Mouse (Mus musculus): ENCODE data around the gene Adamtsl3. TPM values are rescaled to one million over a fixed set of nuclear protein-coding genes. Genes with fewer than 3 reads are reported as not detected.
"Not testable (repeated sequence)": the region's sequence is repeated elsewhere in the genome, so short reads cannot be mapped to it uniquely, and the experiment has no call there.

The Adamtsl3 gene
- polyA plus RNA-seq, 1 experiment: not detected

GRCm38 (mm10) chr7:82405466-82406045, 70.1 kb downstream of the Adamtsl3 start:
- no peak for TF ChIP-seq POLR2A (IDR thresholded peaks at IDR 0.05; ENCODE audit: borderline replicate concordance, low read depth, low read length)
- no peak for TF ChIP-seq CTCF (IDR thresholded peaks at IDR 0.05; ENCODE audit: low read depth, low read length)
- Histone ChIP-seq H3K4me1 (ENCODE audit: control insufficient read depth, insufficient read depth, low read length) (no peaks in the 10 kb centered on the region), H3K4me3 (ENCODE audit: insufficient read depth, low read length) (no peak overlapping the region), H3K27ac (ENCODE audit: insufficient read depth, low read depth, low read length) (no peak overlapping the region)

GRCm38 (mm10) chr7:82410966-82411365, 75.5 kb downstream of the Adamtsl3 start:
- Histone ChIP-seq H3K27ac (ENCODE audit: insufficient read depth, low read depth, low read length) (no peak overlapping the region), H3K4me3 (ENCODE audit: insufficient read depth, low read length) (no peak overlapping the region), H3K4me1 (ENCODE audit: control insufficient read depth, insufficient read depth, low read length) (no peaks in the 10 kb centered on the region)
- TF ChIP-seq CTCF (IDR thresholded peaks at IDR 0.05; ENCODE audit: low read depth, low read length) (no peak), POLR2A (IDR thresholded peaks at IDR 0.05; ENCODE audit: borderline replicate concordance, low read depth, low read length) (no peak)

GRCm38 (mm10) chr7:82416653-82417052, 81.2 kb downstream of the Adamtsl3 start:
- no peak overlapping the region for H3K4me3 ChIP-seq (ENCODE audit: insufficient read depth, low read length)
- TF ChIP-seq POLR2A (IDR thresholded peaks at IDR 0.05; ENCODE audit: borderline replicate concordance, low read depth, low read length) (no peak), CTCF (IDR thresholded peaks at IDR 0.05; ENCODE audit: low read depth, low read length) (no peak)
- H3K4me1 ChIP-seq (ENCODE audit: control insufficient read depth, insufficient read depth, low read length): no peaks in the 10 kb centered on the region
- no peak overlapping the region for H3K27ac ChIP-seq (ENCODE audit: insufficient read depth, low read depth, low read length)

GRCm38 (mm10) chr7:82417053-82417452, 81.6 kb downstream of the Adamtsl3 start:
- TF ChIP-seq CTCF (IDR thresholded peaks at IDR 0.05; ENCODE audit: low read depth, low read length) (no peak), POLR2A (IDR thresholded peaks at IDR 0.05; ENCODE audit: borderline replicate concordance, low read depth, low read length) (no peak)
- Histone ChIP-seq H3K4me1 (ENCODE audit: control insufficient read depth, insufficient read depth, low read length) (no peaks in the 10 kb centered on the region), H3K27ac (ENCODE audit: insufficient read depth, low read depth, low read length) (no peak overlapping the region), H3K4me3 (ENCODE audit: insufficient read depth, low read length) (no peak overlapping the region)

GRCm38 (mm10) chr7:82420329-82421052, 85.0 kb downstream of the Adamtsl3 start:
- not testable (repeated sequence) for H3K27ac ChIP-seq (ENCODE audit: insufficient read depth, low read depth, low read length); H3K4me1 ChIP-seq (ENCODE audit: control insufficient read depth, insufficient read depth, low read length); H3K4me3 ChIP-seq (ENCODE audit: insufficient read depth, low read length)

- Histone ChIP-seq H3K4me1 (ENCODE audit: control insufficient read depth, insufficient read depth, low read length) (no peaks in the 10 kb centered on the region), H3K27ac (ENCODE audit: insufficient read depth, low read depth, low read length) (no peak overlapping the region), H3K4me3 (ENCODE audit: insufficient read depth, low read length) (no peak overlapping the region)
- TF ChIP-seq POLR2A (IDR thresholded peaks at IDR 0.05; ENCODE audit: borderline replicate concordance, low read depth, low read length) (no peak), CTCF (IDR thresholded peaks at IDR 0.05; ENCODE audit: low read depth, low read length) (no peak)
Measured at GRCm38 (mm10) chr7:82422561-82422960, 87.1 kb downstream of the Adamtsl3 start.

- Histone ChIP-seq H3K4me3 (ENCODE audit: insufficient read depth, low read length) (no peak overlapping the region), H3K4me1 (ENCODE audit: control insufficient read depth, insufficient read depth, low read length) (no peaks in the 10 kb centered on the region), H3K27ac (ENCODE audit: insufficient read depth, low read depth, low read length) (no peak overlapping the region)
- no peak for TF ChIP-seq POLR2A (IDR thresholded peaks at IDR 0.05; ENCODE audit: borderline replicate concordance, low read depth, low read length)
- no peak for TF ChIP-seq CTCF (IDR thresholded peaks at IDR 0.05; ENCODE audit: low read depth, low read length)
Measured at GRCm38 (mm10) chr7:82423602-82424001, 88.1 kb downstream of the Adamtsl3 start.

- Histone ChIP-seq H3K27ac (ENCODE audit: insufficient read depth, low read depth, low read length) (no peak overlapping the region), H3K4me1 (ENCODE audit: control insufficient read depth, insufficient read depth, low read length) (no peaks in the 10 kb centered on the region), H3K4me3 (ENCODE audit: insufficient read depth, low read length) (no peak overlapping the region)
- no peak for TF ChIP-seq CTCF (IDR thresholded peaks at IDR 0.05; ENCODE audit: low read depth, low read length)
- TF ChIP-seq POLR2A (IDR thresholded peaks at IDR 0.05; ENCODE audit: borderline replicate concordance, low read depth, low read length): no peak
Measured at GRCm38 (mm10) chr7:82424281-82424680, 88.8 kb downstream of the Adamtsl3 start.

GRCm38 (mm10) chr7:82425374-82425773, 89.9 kb downstream of the Adamtsl3 start:
- TF ChIP-seq CTCF (IDR thresholded peaks at IDR 0.05; ENCODE audit: low read depth, low read length): no peak
- no peak for TF ChIP-seq POLR2A (IDR thresholded peaks at IDR 0.05; ENCODE audit: borderline replicate concordance, low read depth, low read length)
- no peak overlapping the region for H3K27ac ChIP-seq (ENCODE audit: insufficient read depth, low read depth, low read length)
- no peaks in the 10 kb centered on the region for H3K4me1 ChIP-seq (ENCODE audit: control insufficient read depth, insufficient read depth, low read length)
- no peak overlapping the region for H3K4me3 ChIP-seq (ENCODE audit: insufficient read depth, low read length)

GRCm38 (mm10) chr7:82429447-82429846, 94.0 kb downstream of the Adamtsl3 start:
- Histone ChIP-seq H3K4me3 (ENCODE audit: insufficient read depth, low read length) (no peak overlapping the region), H3K4me1 (ENCODE audit: control insufficient read depth, insufficient read depth, low read length) (no peaks in the 10 kb centered on the region), H3K27ac (ENCODE audit: insufficient read depth, low read depth, low read length) (no peak overlapping the region)
- no peak for TF ChIP-seq CTCF (IDR thresholded peaks at IDR 0.05; ENCODE audit: low read depth, low read length)
